Mouse (Mus musculus) embryo, embryonic 11 days (tissue): Measurements from ENCODE around the gene 5330417C22Rik.

ENCODE experiments used
- DNase-seq: peaks from one replicate; pipeline ENCODE4 v3.0.0-alpha.2; 2015

Gene 5330417C22Rik

DNA sequence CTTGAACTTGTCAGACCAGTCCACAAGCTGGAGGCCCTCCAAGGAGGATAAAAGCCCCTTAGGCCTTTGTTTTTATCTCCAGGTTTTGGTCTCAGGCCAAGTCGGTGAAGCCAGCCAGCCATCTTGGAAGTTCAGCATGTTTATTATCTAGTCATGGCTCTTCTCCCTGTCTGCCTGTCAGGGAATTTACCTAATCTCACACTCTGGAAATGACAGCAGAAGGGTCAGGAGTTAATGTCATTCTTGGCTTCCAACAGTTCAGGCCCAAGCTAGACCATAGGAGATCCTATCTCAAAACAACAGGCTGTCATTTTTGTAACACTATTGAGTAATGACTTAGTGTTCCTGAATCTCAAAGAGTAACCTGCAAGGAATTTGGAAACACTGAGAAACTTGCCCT, 82.2 kb downstream of the 5330417C22Rik start:
- DNase-seq: no peak

DNA sequence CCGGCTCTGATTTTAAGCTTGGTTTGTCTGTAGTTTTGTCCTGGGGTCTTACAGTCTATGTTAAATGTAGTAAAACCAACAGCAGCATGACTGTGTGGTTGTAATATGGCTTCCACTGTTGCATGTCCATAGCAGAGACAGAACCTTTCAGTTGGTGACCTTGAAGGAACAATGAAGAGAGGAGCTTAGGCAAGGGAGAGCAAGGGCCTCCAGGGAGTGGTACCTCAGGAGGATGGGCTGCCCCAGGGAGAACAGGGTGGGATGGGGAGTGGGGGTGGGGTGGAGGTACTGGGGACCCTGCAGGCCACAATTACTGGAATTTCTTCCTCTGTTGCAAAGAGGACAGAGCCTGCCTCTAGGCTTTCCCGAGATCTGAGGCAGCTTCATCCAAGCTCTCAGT, 84.4 kb downstream of the 5330417C22Rik start:
- no peak for DNase-seq

DNA sequence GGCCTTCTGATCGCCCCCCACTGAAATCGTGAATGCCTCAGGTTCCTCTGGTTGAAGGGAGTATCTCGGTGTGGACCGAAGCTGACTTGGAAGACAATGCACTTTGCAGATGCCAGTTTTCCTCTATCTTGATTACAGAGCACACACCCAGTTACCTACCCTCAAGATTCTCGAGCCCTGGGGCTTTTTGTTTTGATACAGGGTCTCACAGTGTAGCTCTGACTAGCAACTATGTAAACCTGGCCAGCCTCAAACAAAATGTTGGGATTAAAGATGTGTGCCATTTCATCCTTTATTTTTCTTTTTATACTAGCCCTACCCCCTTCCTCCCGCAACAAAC, 91.0 kb downstream of the 5330417C22Rik start:
- DNase-seq: no peak

DNA sequence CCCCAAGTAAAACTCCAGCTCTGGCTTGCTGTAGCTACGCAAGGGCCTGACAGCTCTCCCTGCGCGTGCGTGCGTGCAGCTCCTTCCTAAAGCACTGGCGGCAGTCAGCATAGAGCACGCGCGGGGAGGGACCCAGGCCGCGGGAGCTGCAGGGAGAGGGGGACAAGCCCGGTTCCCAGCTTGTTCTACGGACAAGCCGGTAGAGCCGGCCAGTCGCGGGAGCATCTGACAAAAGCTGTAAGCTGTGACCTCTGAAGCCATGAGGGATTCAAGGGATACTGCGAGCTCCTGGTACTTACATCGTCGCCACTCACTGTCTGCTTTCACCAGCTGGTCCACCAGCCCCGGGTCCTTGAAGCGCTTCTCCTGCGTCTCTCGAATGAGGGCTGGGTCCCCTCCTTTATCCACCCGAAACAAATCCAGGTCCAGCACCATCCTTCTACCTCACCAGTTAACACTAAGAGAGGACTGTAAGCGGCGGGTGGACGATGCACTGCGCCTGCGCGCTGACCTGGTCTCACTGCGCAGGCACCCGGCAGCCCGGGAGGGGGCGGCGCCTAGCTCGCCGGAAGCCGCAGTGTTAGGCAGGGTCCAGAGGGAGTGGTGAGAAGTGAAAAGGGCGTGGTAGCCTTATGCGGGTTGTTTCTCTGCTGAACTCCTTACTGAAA, 91.5 kb downstream of the 5330417C22Rik start, which contains the start of gene Sars:
TSS of gene Sars (minus strand) at position 512 of the 668 bp plus-strand sequence.
- peak; percentile 97 for DNase-seq

DNA sequence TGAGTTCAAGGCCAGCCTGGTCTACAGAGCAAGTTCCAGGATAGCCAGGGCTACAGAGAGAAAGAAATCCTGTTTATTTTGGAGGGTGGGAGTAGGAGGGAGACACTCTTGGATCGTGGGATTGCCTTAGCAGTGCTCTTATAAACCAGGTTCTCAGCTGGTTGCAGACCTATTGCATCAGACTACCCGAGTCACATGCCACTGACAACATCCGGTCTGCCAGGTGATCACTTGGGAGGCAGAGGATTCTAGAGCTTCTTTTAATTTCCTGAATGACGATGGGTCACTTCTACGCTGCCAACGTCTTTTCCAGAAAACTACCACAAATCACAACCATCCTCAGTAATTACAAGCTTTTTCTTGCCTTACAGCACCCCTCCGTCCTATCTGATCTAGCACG, 92.3 kb downstream of the 5330417C22Rik start:
- peak; percentile 32 for DNase-seq

DNA sequence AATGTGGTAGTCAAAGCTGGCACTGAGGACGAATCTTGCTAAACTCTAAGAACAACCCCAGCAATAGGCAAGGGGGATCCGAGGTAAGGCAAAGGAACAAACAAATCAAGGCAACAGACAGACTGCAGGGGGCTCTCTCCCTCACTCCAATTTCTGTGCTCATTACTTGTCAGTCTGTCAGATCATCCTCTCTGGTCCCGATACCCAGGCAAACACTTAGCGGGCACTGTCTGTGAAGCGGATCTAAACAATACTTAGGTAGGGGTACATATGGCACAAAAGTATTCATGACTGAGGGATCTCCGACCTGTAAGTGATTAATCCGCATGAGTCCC, 100.0 kb downstream of the 5330417C22Rik start:
- DNase-seq: no peak

DNA sequence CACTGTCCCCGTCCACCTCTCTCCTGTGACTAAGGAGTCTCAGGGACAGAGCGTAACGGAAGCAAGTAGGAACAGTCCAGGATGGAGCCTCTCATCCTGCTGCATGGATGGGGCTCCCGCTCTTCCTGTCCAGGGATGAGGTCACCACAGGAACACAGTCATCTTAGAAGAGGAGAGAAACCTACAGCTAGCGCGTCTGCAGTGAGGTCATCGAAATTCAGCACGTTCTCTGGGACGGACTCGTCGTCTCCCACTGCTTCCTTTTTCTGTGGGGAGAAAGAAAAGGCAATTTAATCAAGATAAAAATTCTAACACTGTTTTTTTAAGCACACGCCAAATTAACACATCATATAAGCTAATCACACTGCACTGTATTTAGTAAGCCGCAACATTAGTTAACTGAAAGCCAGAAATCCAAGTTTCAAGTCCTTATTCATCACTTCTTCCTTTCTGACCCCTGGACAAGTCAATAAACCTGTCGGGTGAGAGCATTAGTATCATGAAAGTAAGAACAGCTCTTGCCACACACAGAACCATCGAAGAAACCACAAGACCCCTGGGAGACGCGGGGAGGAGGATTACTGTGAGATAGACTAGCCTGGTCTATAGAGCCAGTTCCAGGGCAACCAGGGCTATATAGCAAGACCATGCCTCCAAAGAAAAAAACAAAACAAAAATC, 100.5 kb downstream of the 5330417C22Rik start:
- no peak for DNase-seq

DNA sequence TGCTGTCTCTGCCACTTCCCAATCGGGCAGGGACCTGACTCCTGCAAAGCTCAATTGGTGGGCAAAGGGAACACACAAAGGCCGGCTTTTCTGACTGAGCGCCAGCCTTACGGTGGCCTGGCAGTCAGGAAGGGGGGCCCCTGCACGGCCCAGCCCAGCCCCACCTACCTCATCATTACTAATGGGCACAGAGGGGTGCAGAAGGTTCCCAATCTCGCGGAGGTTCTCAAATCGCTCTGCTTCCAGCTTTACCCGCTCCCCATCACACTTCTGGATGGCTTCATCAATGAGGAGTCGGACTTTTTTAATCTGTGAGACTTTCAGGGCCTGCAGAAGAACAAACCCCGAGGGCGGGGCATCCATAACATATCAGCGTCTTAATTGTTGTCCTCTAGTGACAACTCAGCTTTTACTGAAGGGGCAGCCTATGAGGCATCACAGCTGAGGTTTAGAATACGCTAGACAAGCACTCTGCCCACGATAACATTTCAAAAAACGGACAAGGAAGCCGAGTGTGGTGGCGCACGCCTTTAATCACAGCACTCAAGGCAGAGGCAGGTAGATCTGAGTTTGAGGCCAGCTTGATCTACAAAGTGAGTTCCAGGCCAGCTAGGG, 102.3 kb downstream of the 5330417C22Rik start:
- DNase-seq: no peak

DNA sequence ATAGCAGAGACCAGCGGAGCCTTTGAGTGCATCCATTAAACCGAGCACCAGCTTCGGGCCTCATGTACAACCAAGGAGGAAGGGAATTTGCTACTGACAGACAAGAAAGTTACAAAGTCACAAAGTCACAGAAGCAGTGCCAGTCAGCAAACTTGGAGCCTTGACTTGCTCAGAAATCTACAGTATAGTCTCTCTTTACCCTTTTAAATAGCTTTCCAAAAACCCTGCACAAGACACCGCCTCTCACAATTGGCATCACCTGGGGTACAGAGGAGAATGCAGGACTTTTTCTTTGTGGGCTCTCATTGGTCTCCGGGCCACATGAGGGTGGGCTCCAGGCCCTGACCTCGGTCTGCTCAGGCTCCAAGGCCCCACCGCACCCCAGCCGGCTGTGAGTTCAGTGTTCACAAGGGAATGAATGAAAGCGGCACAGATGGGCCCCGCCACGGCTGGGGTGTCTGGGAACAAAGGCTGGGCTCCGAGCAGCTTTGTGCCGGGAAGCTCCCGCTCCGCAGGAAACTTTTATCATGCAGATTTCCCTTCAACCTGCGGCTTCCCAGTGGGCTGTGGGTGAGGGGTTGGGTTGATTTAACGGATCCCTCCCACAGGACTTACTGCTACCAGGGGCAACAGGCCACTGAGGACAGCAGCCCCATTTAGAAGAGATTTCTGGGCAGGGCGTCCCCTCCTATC, 103.0 kb downstream of the 5330417C22Rik start:
- peak; percentile 90 for DNase-seq

DNA sequence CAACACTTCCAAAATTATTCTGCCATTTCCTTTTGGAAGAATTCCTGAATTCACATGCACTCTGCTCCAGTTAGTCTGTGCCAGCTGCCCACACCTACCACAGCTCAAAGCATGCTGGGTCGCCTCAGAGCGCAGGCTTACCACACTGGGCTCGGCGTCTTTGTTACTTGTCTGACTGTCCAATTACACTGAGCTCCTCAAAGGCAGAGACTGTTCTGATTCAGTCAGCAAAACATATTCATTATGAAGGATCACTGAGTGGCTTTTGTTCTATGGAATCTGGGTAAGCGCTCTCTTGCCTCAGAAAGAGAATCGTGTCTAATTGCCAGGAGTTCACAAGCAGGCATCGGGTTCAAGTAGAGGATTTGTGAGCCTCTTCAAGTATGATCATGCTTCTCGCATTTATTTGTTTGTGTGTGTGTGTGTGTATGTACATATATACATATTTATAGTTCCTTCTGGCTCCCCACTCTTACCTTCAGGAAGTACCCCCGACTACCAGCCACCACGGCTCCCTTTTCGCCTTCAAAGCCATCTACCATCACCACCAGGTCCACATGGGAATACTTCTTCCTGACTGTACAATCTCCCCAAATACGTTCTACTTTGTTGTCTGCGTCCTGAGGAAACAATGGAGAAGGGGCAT, 103.7 kb downstream of the 5330417C22Rik start:
- peak; percentile 57 for DNase-seq

DNA sequence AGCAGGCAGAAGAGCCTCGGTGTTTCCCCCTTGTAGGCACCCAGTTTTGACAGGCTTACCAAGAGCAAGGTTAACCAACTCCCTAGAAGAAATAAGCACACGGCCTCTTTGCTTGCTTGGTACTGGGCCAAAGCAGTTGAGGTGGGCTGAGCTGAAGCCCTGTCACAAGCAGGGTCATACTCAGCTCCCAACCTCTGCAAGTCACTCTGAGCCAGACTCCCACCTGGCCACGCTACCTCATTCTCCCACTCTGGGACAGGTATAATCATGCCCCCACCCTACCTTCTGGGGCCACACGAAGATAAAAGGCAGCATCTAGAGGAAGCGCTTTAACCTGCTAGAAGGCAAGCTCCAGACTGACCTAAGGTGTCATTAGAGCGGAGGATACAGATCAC, 110.7 kb downstream of the 5330417C22Rik start:
- DNase-seq: no peak

DNA sequence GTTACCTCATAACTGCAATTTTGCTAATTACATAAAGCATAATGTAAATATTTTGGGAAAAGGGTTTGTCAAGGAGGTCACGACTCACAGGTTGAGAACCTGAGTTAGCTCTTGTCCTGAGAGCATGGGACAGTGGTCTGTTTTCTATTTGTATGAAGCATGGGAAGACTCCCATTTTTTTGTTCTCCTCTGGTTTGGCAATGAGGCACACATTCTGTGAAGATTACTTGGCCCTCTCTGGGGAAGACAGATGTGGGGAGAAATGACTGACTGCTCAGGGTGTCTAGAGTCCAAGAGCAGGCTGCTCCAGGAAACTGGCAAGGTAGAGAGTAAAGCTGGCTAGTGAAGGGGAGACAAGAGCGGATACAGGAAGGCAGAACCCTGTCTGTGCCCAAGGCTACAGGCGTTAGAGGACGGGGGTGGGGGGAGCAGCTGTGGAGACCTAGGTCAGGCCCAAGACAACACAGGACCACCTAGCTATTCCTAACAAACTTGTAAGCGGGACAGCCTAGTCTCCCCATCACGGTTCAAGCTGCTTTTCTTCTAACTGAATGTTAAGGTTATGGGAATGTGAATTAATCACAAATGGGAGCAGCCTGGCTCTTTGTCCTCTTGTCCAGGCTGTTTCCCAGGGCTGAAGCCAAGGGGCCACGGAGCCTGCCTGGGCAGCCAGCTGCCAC, 111.3 kb downstream of the 5330417C22Rik start:
- peak; percentile 25 for DNase-seq

DNA sequence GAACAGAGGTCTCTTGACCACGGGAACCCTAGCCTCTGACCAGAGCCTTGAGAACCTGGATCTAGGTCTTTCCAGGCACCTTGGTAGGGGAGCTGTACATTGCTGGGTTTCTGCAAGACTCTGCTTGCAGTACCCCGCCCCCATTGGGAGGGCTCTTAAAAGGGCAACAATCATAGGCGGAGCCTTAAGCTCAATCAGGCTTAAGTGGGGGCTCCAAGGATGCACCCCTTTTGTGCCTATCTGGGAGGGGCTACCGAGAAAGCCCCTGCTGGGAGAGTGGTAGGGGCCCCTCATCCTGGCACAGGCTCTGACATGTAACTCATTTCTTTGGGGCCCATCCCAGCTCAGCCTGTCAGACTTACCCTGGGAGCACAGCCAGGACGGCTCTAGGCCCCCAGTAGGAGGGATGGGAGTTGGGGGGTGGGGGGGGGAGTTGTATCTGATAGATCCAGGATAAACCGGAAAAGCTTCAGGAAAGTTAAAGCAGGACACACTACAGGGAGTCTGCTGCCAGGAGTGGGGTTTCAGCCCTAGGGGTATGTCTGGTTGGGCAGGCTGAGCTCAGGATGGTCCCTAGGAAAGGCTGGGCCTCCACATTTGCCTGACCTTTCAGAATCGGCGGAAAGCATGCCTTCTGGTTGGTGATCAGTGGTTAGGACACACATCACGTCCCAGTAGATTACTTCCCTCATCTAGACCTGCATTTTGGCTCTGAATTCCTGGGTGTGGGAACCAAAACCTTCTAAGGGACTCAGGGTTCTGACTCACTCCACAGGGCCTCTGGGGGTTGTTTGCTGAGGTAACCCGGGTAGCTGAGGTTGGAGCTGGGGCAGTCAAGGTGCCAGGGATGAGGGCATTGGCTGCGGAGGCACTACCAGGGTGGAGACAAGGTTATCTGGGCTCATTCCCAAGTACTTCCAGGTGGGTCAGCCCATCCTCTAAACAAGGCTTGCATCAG, 112.2 kb downstream of the 5330417C22Rik start:
- peak; percentile 76 for DNase-seq

DNA sequence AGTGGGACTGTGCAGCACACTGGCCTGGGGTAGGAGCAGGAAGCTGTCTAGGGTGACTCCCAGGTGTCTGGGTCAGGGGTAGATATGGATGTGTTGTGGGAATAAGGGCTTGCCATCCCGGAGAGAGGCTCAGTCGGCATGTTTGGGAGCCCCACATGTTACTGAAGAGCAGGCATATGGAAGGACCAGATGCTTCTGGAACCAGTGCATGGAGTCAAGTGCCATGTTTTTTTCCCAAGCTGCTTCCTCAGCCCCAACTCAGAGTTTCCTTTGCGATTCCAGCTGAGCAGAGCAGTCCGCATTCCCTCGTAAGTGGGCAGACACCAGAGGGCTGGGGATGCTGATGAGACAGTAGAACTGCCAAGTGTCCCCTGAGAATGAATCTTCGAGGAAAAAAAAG, 113.3 kb downstream of the 5330417C22Rik start:
- DNase-seq: no peak

DNA sequence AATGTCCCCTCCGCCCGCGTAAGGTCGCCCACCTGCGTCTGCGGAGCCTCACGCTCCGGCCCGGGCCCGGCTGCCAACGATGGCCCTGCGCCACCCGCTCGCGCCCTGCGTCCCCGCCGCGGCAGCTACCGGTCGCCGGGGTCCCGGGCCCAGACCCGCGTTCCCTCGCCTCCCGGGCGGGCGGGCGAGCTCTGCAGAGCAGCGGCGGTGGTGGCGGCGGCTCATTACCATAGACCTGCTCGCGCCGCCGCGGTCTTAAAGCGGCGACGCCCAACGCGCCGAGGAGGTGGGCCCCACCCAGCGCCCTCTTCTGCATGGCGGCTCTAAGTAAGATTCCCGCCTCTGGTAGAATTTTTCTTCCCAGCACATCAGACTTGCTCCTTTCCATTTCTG, 120.5 kb downstream of the 5330417C22Rik start:
- peak; percentile 95 for DNase-seq

DNA sequence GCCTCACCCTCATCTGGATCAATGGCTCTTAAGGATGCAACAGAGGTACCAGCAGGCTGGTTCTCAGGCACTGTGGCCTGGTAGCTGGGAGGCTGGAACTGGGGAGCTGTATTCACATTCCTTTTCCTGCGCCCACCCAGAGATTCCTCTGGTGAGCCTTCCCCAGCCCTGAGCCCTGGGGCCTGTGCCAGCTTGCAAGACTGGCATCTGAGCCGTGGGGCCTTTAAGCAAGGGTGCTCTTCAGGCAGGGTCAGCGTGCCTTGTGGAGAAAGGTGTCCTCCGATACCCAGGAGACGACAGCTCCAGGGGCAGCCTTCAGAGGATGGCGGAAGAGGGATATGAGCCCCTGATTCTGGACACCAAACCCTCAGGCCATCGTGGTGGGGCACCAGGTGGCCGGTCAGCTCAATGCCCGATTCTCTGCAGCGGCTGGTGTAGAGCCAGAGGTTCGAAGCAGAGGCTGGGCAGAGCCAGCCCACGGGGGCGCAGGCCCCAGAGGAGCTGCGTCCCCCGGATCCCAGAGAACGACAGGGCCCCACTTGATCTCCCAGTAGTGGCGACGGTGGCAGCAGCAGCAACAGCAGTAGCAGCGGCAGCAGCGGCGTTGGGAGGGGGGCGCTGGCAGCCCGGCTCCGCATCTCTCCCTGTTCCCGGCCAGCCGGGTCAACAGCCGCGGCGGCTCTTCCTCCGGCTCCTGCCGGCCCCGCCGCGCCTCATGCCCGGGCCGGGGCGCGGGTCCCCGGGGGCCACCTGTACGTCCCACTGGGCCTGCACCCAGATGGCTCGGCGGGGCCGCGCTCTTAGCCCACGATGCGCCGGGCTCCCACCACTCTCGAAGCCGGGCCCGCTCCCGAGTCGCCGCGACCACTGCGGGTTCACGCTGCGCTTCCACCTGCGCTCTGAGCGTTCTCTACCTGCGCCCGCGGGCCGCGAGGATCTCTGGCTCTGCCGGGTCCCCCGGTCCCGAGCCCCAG, 121.2 kb downstream of the 5330417C22Rik start, which contains the start of gene Celsr2:
TSS of gene Celsr2 (minus strand) at position 696 of the 974 bp plus-strand sequence.
- DNase-seq: peak; percentile 63

DNA sequence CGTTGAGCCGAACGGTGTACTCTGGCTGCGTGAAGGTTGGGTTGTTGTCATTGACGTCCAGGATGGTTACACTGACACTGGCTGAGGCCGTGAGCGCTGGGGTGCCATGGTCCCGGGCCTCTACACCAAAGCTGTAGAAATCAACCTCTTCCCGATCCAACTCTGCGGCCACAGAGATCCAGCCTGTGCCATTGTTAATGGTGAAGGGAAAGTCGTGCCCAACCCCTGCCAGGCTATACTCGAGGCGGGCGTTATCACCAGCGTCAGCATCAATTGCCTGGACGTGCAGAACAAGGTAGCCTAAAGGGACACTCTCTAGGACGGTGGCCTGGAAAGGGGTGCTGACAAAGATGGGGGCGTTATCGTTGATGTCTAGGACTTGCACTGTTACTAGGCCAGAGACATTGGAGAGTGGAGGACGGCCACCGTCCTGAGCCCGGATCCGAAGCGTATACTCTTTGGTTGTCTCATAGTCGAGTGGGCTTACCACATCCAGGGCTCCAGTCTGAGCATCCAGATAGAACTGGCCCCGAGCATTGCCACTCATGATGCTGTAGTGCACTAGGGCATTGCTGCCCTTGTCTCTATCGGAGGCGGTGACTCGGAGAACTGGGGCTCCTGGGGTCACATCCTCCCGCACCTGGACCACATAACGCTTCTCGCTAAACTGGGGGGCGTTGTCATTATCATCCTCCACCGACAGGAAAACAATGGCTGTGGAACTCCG, 122.5 kb downstream of the 5330417C22Rik start:
- DNase-seq: no peak

DNA sequence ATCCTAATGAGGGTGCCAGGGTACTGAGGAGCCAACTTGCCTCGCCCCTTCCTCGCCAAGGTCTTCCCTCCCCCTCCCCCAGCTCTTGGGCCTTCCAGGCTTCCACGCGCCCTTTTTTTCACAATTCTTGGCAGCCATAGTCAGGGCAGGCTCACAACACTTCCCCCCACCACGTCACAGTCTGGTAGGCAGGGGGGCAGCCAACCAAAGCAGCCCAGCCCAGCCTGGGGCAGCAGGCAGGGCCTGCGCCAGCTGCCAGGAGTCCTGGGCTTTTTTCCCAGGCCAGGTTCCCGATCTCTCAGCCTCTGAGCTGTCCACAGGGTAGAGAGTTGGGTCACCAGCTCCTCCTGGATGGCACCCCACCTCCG, 124.6 kb downstream of the 5330417C22Rik start:
- peak; percentile 50 for DNase-seq

DNA sequence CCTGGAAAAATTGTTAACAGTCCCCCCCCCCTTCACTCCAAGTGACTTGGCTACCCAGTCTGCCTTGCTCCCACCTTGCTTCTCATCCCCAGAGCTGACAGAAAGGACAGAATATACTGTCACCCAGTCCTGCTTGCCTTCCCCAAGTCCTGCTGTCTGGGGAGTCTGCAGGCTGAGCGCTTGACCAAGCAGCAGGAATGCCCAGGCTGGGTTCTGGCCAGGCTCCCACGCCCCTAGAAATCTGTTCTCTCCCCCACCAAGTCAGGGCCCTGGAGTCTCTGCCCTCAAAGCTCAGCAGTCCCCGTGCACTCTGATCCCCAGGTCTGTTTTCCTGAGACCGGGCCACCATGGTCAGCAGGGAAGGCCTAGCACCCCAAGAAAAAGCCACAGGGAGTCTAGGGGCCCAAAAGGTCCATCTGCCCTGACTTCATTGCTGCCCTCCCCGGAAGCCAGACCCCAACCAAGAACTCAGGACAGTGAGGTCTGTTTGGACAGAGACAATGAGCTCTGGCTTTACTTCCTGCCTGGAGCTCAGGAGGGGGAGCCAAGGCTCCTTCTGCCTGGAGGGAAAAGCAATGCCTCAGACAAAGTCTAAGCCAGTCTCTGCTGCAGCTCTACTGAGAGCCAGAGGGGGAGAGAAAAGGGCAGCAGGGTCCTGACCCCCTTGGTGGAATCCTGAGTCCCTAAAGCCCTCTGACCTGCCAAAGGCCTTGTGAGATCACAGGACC, 125.1 kb downstream of the 5330417C22Rik start:
- no peak for DNase-seq
